Mouse (Mus musculus) neutrophil, adult 65 days (primary cell): ENCODE measurements around the gene Sorcs2. TPM values are rescaled to one million over a fixed set of nuclear protein-coding genes. Genes with fewer than 3 reads are reported as not detected.

Source experiments
- total RNA-seq: library from RNA; stranded (reverse); gene quantifications from 2 replicates; pipeline ENCODE4 v1.2.4, GENCODE M21; 2023

Gene Sorcs2
- total RNA-seq = 0.13 and 0.52 TPM in 2 replicates

DNA sequence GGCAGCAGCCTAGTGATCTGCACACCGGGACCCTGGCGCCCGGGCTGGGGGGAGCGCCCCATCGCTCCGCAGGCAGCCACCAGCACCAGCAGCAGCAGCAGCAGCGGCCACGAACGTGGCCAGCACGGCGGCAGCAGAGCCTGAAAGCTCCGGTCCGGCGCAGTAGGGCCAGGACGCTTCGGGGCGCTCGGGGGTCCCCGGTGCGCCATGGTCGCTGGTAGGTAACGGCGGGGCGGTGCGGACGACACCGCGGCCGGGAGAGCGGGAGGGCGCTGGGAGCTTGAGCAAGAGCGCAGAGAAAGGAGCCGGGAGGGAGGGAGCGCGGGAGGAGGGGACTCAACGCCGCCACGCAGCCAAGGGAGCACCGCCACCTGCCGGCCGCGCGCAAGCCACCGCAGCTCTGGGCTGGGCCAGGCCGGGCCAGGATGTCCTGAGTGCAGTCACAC is at the start of gene Sorcs2:
Sorcs2 (minus strand) TSS at position 303 of the 446 bp plus-strand sequence.

DNA sequence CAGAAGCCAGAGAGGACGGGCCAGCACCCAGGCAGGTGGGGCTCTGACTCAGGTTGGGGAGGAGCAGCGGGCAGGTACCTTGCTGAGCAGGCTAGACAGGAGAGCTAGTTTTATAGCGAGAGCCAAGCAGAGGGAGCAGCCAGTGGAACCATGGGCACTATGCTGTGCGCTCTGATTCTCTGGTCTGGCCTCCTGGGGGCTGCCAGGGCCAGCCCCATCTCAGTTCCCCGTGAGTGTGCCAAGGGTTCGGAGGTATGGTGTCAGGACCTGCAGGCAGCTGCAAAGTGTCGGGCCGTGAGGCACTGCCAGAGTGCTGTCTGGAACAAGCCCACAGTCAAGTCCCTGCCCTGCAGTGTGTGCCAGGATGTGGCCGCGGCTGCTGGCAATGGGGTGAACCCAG is 194.0 kb downstream of the Sorcs2 start, which contains the start of gene Psapl1:
Psapl1 (plus strand) TSS at position 106 of the 400 bp plus-strand sequence.

Other genes starting within 250 kb of the Sorcs2 start
- gene Psapl1, start 194.1 kb downstream of the Sorcs2 start, total RNA-seq = not detected in 2 replicates
- 24.2 and 25.0 TPM in 2 replicates for gene Grpel1, start 66.9 kb upstream of the Sorcs2 start, total RNA-seq
- gene Tada2b, start 86.1 kb upstream of the Sorcs2 start, total RNA-seq = 12.1 and 14.1 TPM in 2 replicates
- gene Ccdc96, start 86.4 kb upstream of the Sorcs2 start, total RNA-seq = 0.76 and 0.98 TPM in 2 replicates
- 80.4 and 107 TPM in 2 replicates for gene Tbc1d14, start 195.1 kb upstream of the Sorcs2 start, total RNA-seq